Mouse (Mus musculus) E14TG2a.4 (cell line): Measurements from ENCODE around the gene Sectm1b.

Source experiments
- H3K27me3 ChIP-seq: 2 replicates; pipeline ENCODE4 v1.6.1; 2014; ENCODE audit warnings: low read length, control low read depth; ENCODE audit not compliant: insufficient read depth
- H3K36me3 ChIP-seq: 2 replicates; pipeline ENCODE4 v1.6.1; 2014; ENCODE audit warnings: low read length, control low read depth; ENCODE audit not compliant: insufficient read depth
- H3K4me1 ChIP-seq: replicated peaks from 2 replicates; pipeline ENCODE4 v1.6.1; 2014; ENCODE audit warnings: low read depth, low read length, control low read depth
- H3K4me3 ChIP-seq: replicated peaks from 2 replicates; pipeline ENCODE4 v1.5.1; 2014; ENCODE audit warnings: mild to moderate bottlenecking, low read length
- H3K9me3 ChIP-seq: 2 replicates; pipeline ENCODE4 v1.6.1; 2014; ENCODE audit warnings: low read length, control low read depth
- CTCF ChIP-seq: conservative IDR thresholded peaks from 2 replicates; pipeline ENCODE4 v1.5.1; 2014; ENCODE audit warnings: low read length
- NANOG ChIP-seq: IDR thresholded peaks from 2 replicates; pipeline ENCODE4 v1.6.1; 2014; ENCODE audit warnings: borderline replicate concordance, low read length, mixed read lengths
- POU5F1 ChIP-seq: IDR thresholded peaks from 2 replicates; pipeline ENCODE4 v1.6.1; 2014; ENCODE audit warnings: low read length, borderline replicate concordance

Sectm1b gene

GRCm38 (mm10) chr11:121099762-121100161, 36.4 kb upstream of the Sectm1b start:
- no peaks in the 10 kb centered on the region for H3K4me1 ChIP-seq
- H3K4me3 ChIP-seq: no peak overlapping the region
- TF ChIP-seq NANOG: no peak
- no peak for TF ChIP-seq POU5F1
- no peak for TF ChIP-seq CTCF
- no peaks in the 10 kb centered on the region for H3K36me3 ChIP-seq
- H3K9me3 ChIP-seq: no peaks in the 10 kb centered on the region
- no peaks in the 10 kb centered on the region for H3K27me3 ChIP-seq

GRCm38 (mm10) chr11:121092606-121093585, 29.5 kb upstream of the Sectm1b start:
- Histone ChIP-seq H3K36me3 (no peaks in the 10 kb centered on the region), H3K9me3 (no peaks in the 10 kb centered on the region), H3K4me3 (no peak overlapping the region), H3K4me1 (no peaks in the 10 kb centered on the region), H3K27me3 (no peaks in the 10 kb centered on the region)
- TF ChIP-seq CTCF (no peak), NANOG (no peak), POU5F1 (no peak)

GRCm38 (mm10) chr11:121090943-121091342, 27.6 kb upstream of the Sectm1b start:
- TF ChIP-seq POU5F1 (no peak), CTCF (no peak), NANOG (no peak)
- Histone ChIP-seq H3K27me3 (no peaks in the 10 kb centered on the region), H3K36me3 (no peaks in the 10 kb centered on the region), H3K4me1 (no peaks in the 10 kb centered on the region), H3K9me3 (no peaks in the 10 kb centered on the region), H3K4me3 (no peak overlapping the region)

GRCm38 (mm10) chr11:121089756-121090546, 26.6 kb upstream of the Sectm1b start:
- no peak for TF ChIP-seq CTCF
- TF ChIP-seq NANOG: no peak
- no peak for TF ChIP-seq POU5F1
- H3K36me3 ChIP-seq: no peaks in the 10 kb centered on the region
- H3K4me1 ChIP-seq: no peaks in the 10 kb centered on the region
- no peak overlapping the region for H3K4me3 ChIP-seq
- H3K9me3 ChIP-seq: no peaks in the 10 kb centered on the region
- H3K27me3 ChIP-seq: no peaks in the 10 kb centered on the region

- Histone ChIP-seq H3K4me1 (no peaks in the 10 kb centered on the region), H3K9me3 (no peaks in the 10 kb centered on the region), H3K27me3 (no peaks in the 10 kb centered on the region), H3K36me3 (no peaks in the 10 kb centered on the region), H3K4me3 (no peak overlapping the region)
- no peak for TF ChIP-seq CTCF
- no peak for TF ChIP-seq POU5F1
- no peak for TF ChIP-seq NANOG
Observed at GRCm38 (mm10) chr11:121088997-121089396, 25.6 kb upstream of the Sectm1b start.

GRCm38 (mm10) chr11:121086296-121086695, 22.9 kb upstream of the Sectm1b start:
- Histone ChIP-seq H3K4me3 (no peak overlapping the region), H3K4me1 (no peaks in the 10 kb centered on the region), H3K36me3 (no peaks in the 10 kb centered on the region), H3K27me3 (no peaks in the 10 kb centered on the region), H3K9me3 (no peaks in the 10 kb centered on the region)
- TF ChIP-seq NANOG: no peak
- TF ChIP-seq CTCF: no peak

GRCm38 (mm10) chr11:121085181-121085580, 21.8 kb upstream of the Sectm1b start:
- H3K36me3 ChIP-seq: no peaks in the 10 kb centered on the region
- no peak for TF ChIP-seq NANOG
- no peak for TF ChIP-seq POU5F1
- no peak for TF ChIP-seq CTCF
- H3K27me3 ChIP-seq: no peaks in the 10 kb centered on the region
- no peaks in the 10 kb centered on the region for H3K4me1 ChIP-seq
- H3K4me3 ChIP-seq: no peak overlapping the region
- H3K9me3 ChIP-seq: no peaks in the 10 kb centered on the region

GRCm38 (mm10) chr11:121082857-121083500, 19.6 kb upstream of the Sectm1b start:
- Histone ChIP-seq H3K4me3 (no peak overlapping the region), H3K4me1 (no peaks in the 10 kb centered on the region), H3K9me3 (no peaks in the 10 kb centered on the region), H3K36me3 (no peaks in the 10 kb centered on the region), H3K27me3 (no peaks in the 10 kb centered on the region)
- TF ChIP-seq NANOG (no peak), POU5F1 (no peak), CTCF (no peak)
